Mouse (Mus musculus) megakaryocyte, embryonic 14.5 days (primary cell): ENCODE results near the gene Wipi2.

Experiments
- FLI1 ChIP-seq: IDR thresholded peaks from 2 replicates; pipeline ENCODE4 v1.6.1; 2012; ENCODE audit warnings: low read length, inconsistent platforms, mixed read lengths
- GATA1 ChIP-seq: IDR thresholded peaks from 3 replicates; pipeline ENCODE4 v1.6.1; 2012; ENCODE audit warnings: mixed read lengths, low read length, inconsistent platforms, borderline replicate concordance

DNA sequence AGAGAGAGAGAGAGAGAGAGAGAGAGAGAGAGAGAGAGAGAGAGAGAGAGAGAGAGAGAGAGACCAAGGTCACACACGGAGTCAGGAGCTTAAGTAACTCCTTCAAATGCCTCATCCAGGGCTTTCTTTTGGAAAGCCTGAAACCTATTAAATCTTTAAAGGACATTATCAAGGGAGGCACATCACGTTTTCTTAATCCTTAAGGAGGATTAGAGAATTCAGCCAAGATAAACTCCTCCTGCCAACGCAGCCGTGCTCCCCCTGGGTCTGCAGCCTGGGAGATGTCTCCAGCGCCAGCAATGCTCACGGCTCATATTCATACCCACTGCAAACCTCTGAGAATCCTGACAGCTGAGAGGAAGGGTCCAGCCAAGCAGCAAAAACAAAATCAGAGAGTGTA lies 61.4 kb downstream of the Wipi2 start:
- TF ChIP-seq GATA1, result no peak
- TF ChIP-seq FLI1, result no peak
